Mouse (Mus musculus) liver, embryonic 14.5 days (tissue): Measurements from ENCODE around the gene Usp44. TPM values are rescaled to one million over a fixed set of nuclear protein-coding genes. Genes with fewer than 3 reads are reported as not detected.

Experiments
- ATAC-seq: fragments of 200-750 bp; cut with Nextera tagmentation; 2 replicates; pipeline ENCODE4 v1.8.0; 2017; ENCODE audit warnings: moderate number of reproducible peaks, mild to moderate bottlenecking, moderate library complexity; ENCODE audit not compliant: insufficient read depth
- DNase-seq, 3 experiments: peaks; one replicate each; pipeline ENCODE4 v3.0.0-alpha.2; 2012 to 2013; ENCODE audit warnings: low read depth in 3 of 3, low spot score in 3 of 3
- H3K27ac ChIP-seq: fragments of 300-500 bp; sonication (generic); 2 replicates; pipeline ENCODE4 v1.5.1; 2014; ENCODE audit warnings: moderate library complexity, mild to moderate bottlenecking, control low read depth, inconsistent platforms
- H3K27me3 ChIP-seq: fragments of 300-500 bp; sonication (generic); 2 replicates; pipeline ENCODE4 v1.6.1; 2014; ENCODE audit warnings: mild to moderate bottlenecking, low read length, moderate library complexity; ENCODE audit not compliant: control insufficient read depth, insufficient read depth
- H3K36me3 ChIP-seq: fragments of 300-500 bp; sonication (generic); replicated peaks from 2 replicates; pipeline ENCODE4 v1.6.1; 2014; ENCODE audit warnings: low read depth; ENCODE audit not compliant: control insufficient read depth, insufficient read depth
- H3K4me1 ChIP-seq, 2 experiments: fragments of 200-500 bp in 1 of 2; fragments of 300-500 bp in 1 of 2; sonication (generic) in 1 of 2; replicated peaks; 2 replicates each; pipeline ENCODE4 v1.6.1; 2012 to 2014; ENCODE audit warnings: antibody characterized with exemption in 1 of 2, inconsistent platforms in 1 of 2, low read length in 1 of 2; ENCODE audit not compliant: control insufficient read depth in 2 of 2, insufficient read depth in 2 of 2
- H3K4me2 ChIP-seq: fragments of 300-500 bp; sonication (generic); 2 replicates; pipeline ENCODE4 v1.6.1; 2014; ENCODE audit warnings: low read depth, mild to moderate bottlenecking, control low read depth, moderate library complexity
- H3K4me3 ChIP-seq, 2 experiments: fragments of 200-500 bp in 1 of 2; fragments of 300-500 bp in 1 of 2; sonication (generic) in 1 of 2; 2 replicates each; pipeline ENCODE4 v1.5.1; 2012 to 2014; ENCODE audit warnings: low read depth in 2 of 2, low read length in 2 of 2, mild to moderate bottlenecking in 2 of 2, control low read depth in 1 of 2, inconsistent platforms in 1 of 2, moderate library complexity in 1 of 2; ENCODE audit not compliant: insufficient read depth in 1 of 2
- H3K9ac ChIP-seq: fragments of 300-500 bp; sonication (generic); replicated peaks from 2 replicates; pipeline ENCODE4 v1.6.1; 2014; ENCODE audit warnings: mild to moderate bottlenecking, control low read depth, moderate library complexity
- H3K9me3 ChIP-seq: fragments of 300-500 bp; sonication (generic); 2 replicates; pipeline ENCODE4 v1.6.1; 2016; ENCODE audit warnings: low read length, mixed read lengths; ENCODE audit not compliant: control insufficient read depth
- CTCF ChIP-seq: IDR thresholded peaks from 2 replicates; pipeline ENCODE4 v1.5.1; 2016; ENCODE audit warnings: antibody characterized with exemption, low read depth, control low read depth
- EP300 ChIP-seq: IDR thresholded peaks from 2 replicates; pipeline ENCODE4 v1.6.1; 2016; ENCODE audit warnings: antibody characterized with exemption, low read depth
- WGBS: fragments of 180-500 bp; shearing (Covaris S2); extraction: QIAGEN DNeasy Blood & Tissue Kit; methylation state at CpG from one replicate; pipeline ENCODE4 v1.1.7; 2014; ENCODE audit not compliant: insufficient replicate concordance; 5-methylcytosine and 5-hydroxymethylcytosine counted together
- polyA plus RNA-seq, 2 experiments: library from polyadenylated mRNA; depleted of rRNA in 1 of 2; stranded (reverse) in 1 of 2; unstranded in 1 of 2; fragments of >200 nt; fragmentation: Nextera tagmentation in 1 of 2; extraction: Ambion mirVana in 1 of 2; gene quantifications; 2 replicates each; pipeline versions ENCODE4 v1.2.1 to v1.2.3; 2012 to 2014

The Usp44 gene
- polyA plus RNA-seq, 2 experiments, result 1.5 TPM

DNA sequence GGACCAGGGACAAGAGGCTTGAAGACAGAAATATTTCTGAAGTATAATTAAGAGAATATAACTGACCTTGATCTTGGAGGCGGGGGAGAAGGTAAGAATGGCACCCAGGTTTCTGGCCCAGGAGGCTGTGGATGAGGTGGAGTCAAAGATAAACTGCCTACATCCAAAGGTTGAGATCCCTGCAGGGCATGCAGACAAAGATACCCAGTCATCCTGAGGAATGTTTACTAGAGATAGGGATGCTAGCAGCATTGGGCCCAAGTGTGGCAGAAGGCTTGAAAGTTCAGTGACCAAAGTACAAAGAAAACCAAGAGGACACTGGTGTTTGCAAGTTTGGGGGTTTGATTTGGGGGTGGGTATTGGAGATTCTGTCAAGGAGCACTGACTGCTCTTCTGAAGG is 59.7 kb downstream of the Usp44 start:
- DNase-seq (peak; percentile 85 to 89 (median 86)), ATAC-seq (peak; percentile 85)
- H3K4me1 ChIP-seq, result peaks cover 47 to 56% of the 10 kb centered on the region in 2 experiments
- peak overlapping the region; percentile 97 for H3K4me2 ChIP-seq
- peak overlapping the region; percentile 99 for H3K27ac ChIP-seq
- 17% methylated on average over 1 of the region's 1 CpGs for WGBS
- peak overlapping the region; percentile 79 to 99 for H3K4me3 ChIP-seq
- H3K27me3 ChIP-seq, result no peaks in the 10 kb centered on the region; the same call in 1 of the 2 replicates
- H3K9ac ChIP-seq, result peak overlapping the region; percentile 85
- TF ChIP-seq EP300, result peak; percentile 98
- TF ChIP-seq CTCF, result no peak
- H3K36me3 ChIP-seq, result peaks cover 16% of the 10 kb centered on the region
- H3K9me3 ChIP-seq, result no peaks in the 10 kb centered on the region

- TF ChIP-seq EP300, result peak; percentile 52; the same call in 1 of the 2 replicates
- no peak for TF ChIP-seq CTCF
- Histone ChIP-seq H3K27me3 (no peaks in the 10 kb centered on the region; the same call in 1 of the 2 replicates), H3K27ac (peak overlapping the region; percentile 99), H3K9me3 (no peaks in the 10 kb centered on the region), H3K9ac (peak overlapping the region; percentile 16; the same call in 1 of the 2 replicates), H3K4me3 (no peak overlapping the region), H3K4me1 (peaks cover 40 to 45% of the 10 kb centered on the region in 2 experiments), H3K36me3 (peaks cover under 1% of the 10 kb centered on the region; the same call in 1 of the 2 replicates), H3K4me2 (peak overlapping the region; percentile 97)
- ATAC-seq, result peak; percentile 56
- WGBS, result 32% methylated on average over 4 of the region's 4 CpGs
- DNase-seq, result no peak
These were observed 61.2 kb downstream of the Usp44 start for GRCm38 (mm10) chr10:93892551-93892950.

GRCm38 (mm10) chr10:93897043-93897646 is 65.8 kb downstream of the Usp44 start, which contains the start of gene Metap2:
Gene Metap2 (minus strand): TSS chr10:93897093.
- 60% methylated on average over 7 of the region's 7 CpGs for WGBS
- DNase-seq, result no peak
- no peaks in the 10 kb centered on the region for H3K27me3 ChIP-seq
- H3K4me1 ChIP-seq, result peaks cover 28% of the 10 kb centered on the region in 2 experiments
- no peak for ATAC-seq
- H3K36me3 ChIP-seq, result no peaks in the 10 kb centered on the region
- H3K4me3 ChIP-seq, result no peak within 1 kb of the TSS
- H3K9me3 ChIP-seq, result no peaks in the 10 kb centered on the region
- H3K9ac ChIP-seq, result no peak within 1 kb of the TSS
- no peak within 1 kb of the TSS for H3K27ac ChIP-seq
- TF ChIP-seq EP300 (no peak), CTCF (peak; percentile 10; the same call in 1 of the 2 replicates)
- H3K4me2 ChIP-seq, result no peak within 1 kb of the TSS

- Histone ChIP-seq H3K27ac (no peak overlapping the region), H3K4me2 (no peak overlapping the region), H3K27me3 (no peaks in the 10 kb centered on the region), H3K4me3 (no peak overlapping the region), H3K9me3 (no peaks in the 10 kb centered on the region), H3K4me1 (peaks cover 6 to 11% of the 10 kb centered on the region in 2 experiments), H3K36me3 (no peaks in the 10 kb centered on the region), H3K9ac (no peak overlapping the region)
- ATAC-seq (no peak), DNase-seq (no peak)
- WGBS, result 39% methylated on average over 2 of the region's 2 CpGs
- TF ChIP-seq CTCF (no peak), EP300 (no peak)
These were observed 67.9 kb downstream of the Usp44 start for GRCm38 (mm10) chr10:93899303-93899702.

GRCm38 (mm10) chr10:93899907-93900306 is 68.6 kb downstream of the Usp44 start:
- Histone ChIP-seq H3K9me3 (no peaks in the 10 kb centered on the region), H3K36me3 (no peaks in the 10 kb centered on the region), H3K4me3 (no peak overlapping the region), H3K9ac (no peak overlapping the region), H3K27me3 (no peaks in the 10 kb centered on the region), H3K4me1 (peaks cover 0 to 8% of the 10 kb centered on the region in 2 experiments; a peak in 2 of 4 replicates), H3K4me2 (no peak overlapping the region), H3K27ac (no peak overlapping the region)
- TF ChIP-seq CTCF (no peak), EP300 (no peak)
- ATAC-seq (no peak), DNase-seq (no peak)
- 55% methylated on average over 11 of the region's 11 CpGs for whole genome bisulfite sequencing
